Mouse (Mus musculus): ENCODE results near the gene Clcnka. TPM values are rescaled to one million over a fixed set of nuclear protein-coding genes. Genes with fewer than 3 reads are reported as not detected.
A peak's percentile ranks its signal among the peaks of the same experiment; 100 is the strongest.

Clcnka gene
- not detected in 2 replicates for polyA plus RNA-seq (2014; fragmentation: Nextera tagmentation; extraction: Ambion mirVana)

GRCm38 (mm10) chr4:141398545-141398944, at the start of gene Clcnka:
Clcnka (minus strand) TSS chr4:141398724.
- WGBS, result 68% methylated on average over 12 of the region's 12 CpGs
- ATAC-seq, result no peak

GRCm38 (mm10) chr4:141446211-141446610, 47.7 kb upstream of the Clcnka start:
- Histone ChIP-seq H3K4me1 (ENCODE audit: control insufficient read depth, insufficient read depth, low read length) (peaks cover 4% of the 10 kb centered on the region), H3K27ac (ENCODE audit: low read depth, low read length) (no peak overlapping the region), H3K9me3 (replicated peaks; ENCODE audit: control insufficient read depth, low read length) (no peaks in the 10 kb centered on the region), H3K9ac (ENCODE audit: low read length) (no peak overlapping the region), H3K27me3 (replicated peaks; ENCODE audit: control insufficient read depth, insufficient read depth, low read length) (no peaks in the 10 kb centered on the region), H3K36me3 (ENCODE audit: control insufficient read depth, insufficient read depth, low read length) (peaks cover 39% of the 10 kb centered on the region), H3K4me3 (ENCODE audit: low read depth, low read length) (no peak overlapping the region), H3K4me2 (ENCODE audit: low read length) (0 out of 2 replicates have a peak overlapping the region, but pooled peaks have one; percentile 7)
- no peak for ATAC-seq
- WGBS, result 74% methylated on average over 7 of the region's 7 CpGs
- DNase-seq (ENCODE audit: low spot score), result no peak

More at GRCm38 (mm10) chr4:141398545-141398944, at the start of gene Clcnka:
- Histone ChIP-seq H3K9me3 (replicated peaks; ENCODE audit: control insufficient read depth, low read length) (no peaks in the 10 kb centered on the region), H3K4me2 (ENCODE audit: low read length) (no peak within 1 kb of the TSS), H3K4me3 (ENCODE audit: low read depth, low read length) (no peak within 1 kb of the TSS), H3K4me1 (ENCODE audit: control insufficient read depth, insufficient read depth, low read length) (no peaks in the 10 kb centered on the region), H3K27ac (ENCODE audit: low read depth, low read length) (no peak within 1 kb of the TSS), H3K9ac (ENCODE audit: low read length) (no peak within 1 kb of the TSS), H3K36me3 (ENCODE audit: control insufficient read depth, insufficient read depth, low read length) (no peaks in the 10 kb centered on the region), H3K27me3 (replicated peaks; ENCODE audit: control insufficient read depth, insufficient read depth, low read length) (no peaks in the 10 kb centered on the region)
- no peak for DNase-seq (ENCODE audit: low spot score)

- Histone ChIP-seq H3K27me3 (replicated peaks; ENCODE audit: control insufficient read depth, insufficient read depth, low read length) (no peaks in the 10 kb centered on the region), H3K27ac (ENCODE audit: low read depth, low read length) (no peak overlapping the region), H3K4me3 (ENCODE audit: low read depth, low read length) (peak overlapping the region; percentile 96), H3K4me1 (ENCODE audit: control insufficient read depth, insufficient read depth, low read length) (peaks cover 4% of the 10 kb centered on the region), H3K36me3 (ENCODE audit: control insufficient read depth, insufficient read depth, low read length) (peaks cover 36% of the 10 kb centered on the region), H3K9ac (ENCODE audit: low read length) (peak overlapping the region; percentile 95), H3K4me2 (ENCODE audit: low read length) (peak overlapping the region; percentile 50), H3K9me3 (replicated peaks; ENCODE audit: control insufficient read depth, low read length) (no peaks in the 10 kb centered on the region)
- DNase-seq (ENCODE audit: low spot score), result no peak
- no peak for ATAC-seq
- 14% methylated on average over 14 of the region's 14 CpGs for whole genome bisulfite sequencing
Measured at GRCm38 (mm10) chr4:141445328-141445720, 46.8 kb upstream of the Clcnka start.

- H3K4me1 ChIP-seq (ENCODE audit: control insufficient read depth, insufficient read depth, low read length), result peaks cover 4% of the 10 kb centered on the region
- no peaks in the 10 kb centered on the region for H3K9me3 ChIP-seq (replicated peaks; ENCODE audit: control insufficient read depth, low read length)
- under 1% methylated on average over 71 of the region's 102 CpGs for WGBS
Measured at GRCm38 (mm10) chr4:141444451-141445327, 46.2 kb upstream of the Clcnka start, which contains the start of gene Zbtb17. Zbtb17 (plus strand) TSS chr4:141444654.

GRCm38 (mm10) chr4:141443641-141444429, 45.3 kb upstream of the Clcnka start:
- DNase-seq (ENCODE audit: low spot score) (no peak), ATAC-seq (no peak)
- H3K4me3 ChIP-seq (ENCODE audit: low read depth, low read length), result peak overlapping the region; percentile 96
- peaks cover 4% of the 10 kb centered on the region for H3K4me1 ChIP-seq (ENCODE audit: control insufficient read depth, insufficient read depth, low read length)
- 51% methylated on average over 11 of the region's 11 CpGs for WGBS
- peaks cover 22% of the 10 kb centered on the region for H3K36me3 ChIP-seq (ENCODE audit: control insufficient read depth, insufficient read depth, low read length)
- no peaks in the 10 kb centered on the region for H3K27me3 ChIP-seq (replicated peaks; ENCODE audit: control insufficient read depth, insufficient read depth, low read length)
- no peaks in the 10 kb centered on the region for H3K9me3 ChIP-seq (replicated peaks; ENCODE audit: control insufficient read depth, low read length)
- peak overlapping the region; percentile 95; the same call in 1 of the 2 replicates for H3K9ac ChIP-seq (ENCODE audit: low read length)
- no peak overlapping the region for H3K27ac ChIP-seq (ENCODE audit: low read depth, low read length)
- H3K4me2 ChIP-seq (ENCODE audit: low read length), result peak overlapping the region; percentile 50

More at GRCm38 (mm10) chr4:141444451-141445327, 46.2 kb upstream of the Clcnka start, which contains the start of gene Zbtb17:
- Histone ChIP-seq H3K9ac (ENCODE audit: low read length) (peak within 1 kb of the TSS; percentile 95), H3K36me3 (ENCODE audit: control insufficient read depth, insufficient read depth, low read length) (peaks cover 31% of the 10 kb centered on the region), H3K4me2 (ENCODE audit: low read length) (peak within 1 kb of the TSS; percentile 50), H3K4me3 (ENCODE audit: low read depth, low read length) (peak within 1 kb of the TSS; percentile 96), H3K27ac (ENCODE audit: low read depth, low read length) (peak within 1 kb of the TSS; percentile 83), H3K27me3 (replicated peaks; ENCODE audit: control insufficient read depth, insufficient read depth, low read length) (no peaks in the 10 kb centered on the region)
- peak; percentile 95 for DNase-seq (ENCODE audit: low spot score)
- ATAC-seq, result peak; percentile 96

GRCm38 (mm10) chr4:141440877-141441276, 42.4 kb upstream of the Clcnka start:
- Histone ChIP-seq H3K36me3 (ENCODE audit: control insufficient read depth, insufficient read depth, low read length) (no peaks in the 10 kb centered on the region), H3K4me1 (ENCODE audit: control insufficient read depth, insufficient read depth, low read length) (peaks cover 4% of the 10 kb centered on the region), H3K4me2 (ENCODE audit: low read length) (no peak overlapping the region), H3K27me3 (replicated peaks; ENCODE audit: control insufficient read depth, insufficient read depth, low read length) (no peaks in the 10 kb centered on the region), H3K4me3 (ENCODE audit: low read depth, low read length) (no peak overlapping the region), H3K27ac (ENCODE audit: low read depth, low read length) (no peak overlapping the region), H3K9me3 (replicated peaks; ENCODE audit: control insufficient read depth, low read length) (no peaks in the 10 kb centered on the region), H3K9ac (ENCODE audit: low read length) (no peak overlapping the region)
- DNase-seq (ENCODE audit: low spot score), result no peak
- ATAC-seq, result no peak

GRCm38 (mm10) chr4:141439083-141439803, 40.7 kb upstream of the Clcnka start:
- Histone ChIP-seq H3K9me3 (replicated peaks; ENCODE audit: control insufficient read depth, low read length) (no peaks in the 10 kb centered on the region), H3K4me3 (ENCODE audit: low read depth, low read length) (no peak overlapping the region), H3K27me3 (replicated peaks; ENCODE audit: control insufficient read depth, insufficient read depth, low read length) (no peaks in the 10 kb centered on the region), H3K4me1 (ENCODE audit: control insufficient read depth, insufficient read depth, low read length) (no peaks in the 10 kb centered on the region), H3K36me3 (ENCODE audit: control insufficient read depth, insufficient read depth, low read length) (no peaks in the 10 kb centered on the region), H3K27ac (ENCODE audit: low read depth, low read length) (no peak overlapping the region), H3K4me2 (ENCODE audit: low read length) (no peak overlapping the region), H3K9ac (ENCODE audit: low read length) (no peak overlapping the region)
- WGBS, result 86% methylated on average over 12 of the region's 12 CpGs
- ATAC-seq, result no peak
- DNase-seq (ENCODE audit: low spot score), result no peak

GRCm38 (mm10) chr4:141435974-141436373, 37.5 kb upstream of the Clcnka start, which contains the start of gene Srarp:
Srarp (minus strand) TSS chr4:141436105.
- 92% methylated on average over 1 of the region's 1 CpGs for WGBS
- no peak for DNase-seq (ENCODE audit: low spot score)

More at GRCm38 (mm10) chr4:141435974-141436373, 37.5 kb upstream of the Clcnka start, which contains the start of gene Srarp:
- no peaks in the 10 kb centered on the region for H3K36me3 ChIP-seq (ENCODE audit: control insufficient read depth, insufficient read depth, low read length)
- H3K4me2 ChIP-seq (ENCODE audit: low read length), result no peak within 1 kb of the TSS
- H3K27me3 ChIP-seq (replicated peaks; ENCODE audit: control insufficient read depth, insufficient read depth, low read length), result no peaks in the 10 kb centered on the region
- H3K9ac ChIP-seq (ENCODE audit: low read length), result no peak within 1 kb of the TSS
- no peak within 1 kb of the TSS for H3K4me3 ChIP-seq (ENCODE audit: low read depth, low read length)
- no peaks in the 10 kb centered on the region for H3K9me3 ChIP-seq (replicated peaks; ENCODE audit: control insufficient read depth, low read length)
- H3K4me1 ChIP-seq (ENCODE audit: control insufficient read depth, insufficient read depth, low read length), result no peaks in the 10 kb centered on the region
- H3K27ac ChIP-seq (ENCODE audit: low read depth, low read length), result no peak within 1 kb of the TSS
- no peak for ATAC-seq
